Mouse (Mus musculus) kidney, embryonic 16.5 days (tissue): ENCODE data around the gene Nt5c3b. TPM values are rescaled to one million over a fixed set of nuclear protein-coding genes. Genes with fewer than 3 reads are reported as not detected.

Experiments used
- microRNA-seq: library from miRNA; unstranded; fragments of <30 nt; microRNA quantifications from one replicate; pipeline ENCODE4, GENCODE M21; 2016
- polyA plus RNA-seq: library from polyadenylated mRNA; unstranded; fragments of >200 nt; fragmentation: Nextera tagmentation; extraction: Ambion mirVana; gene quantifications from 2 replicates; pipeline ENCODE4 v1.2.1, GENCODE M21; 2015

The Nt5c3b gene
- polyA plus RNA-seq, 1 experiment from 2014 or later = 131 TPM

Small RNA genes within 50 kb of the gene (microRNA-seq; reads per million reads assigned to microRNA genes)
- not detected for gene Gm27374
- 0.47 reads per million for gene Mir7116

Other genes with a start within 250 kb of the Nt5c3b start
- gene Krt9, start 248.6 kb downstream of the Nt5c3b start, polyA plus RNA-seq = not detected in 2 replicates
- 0.90 and 1.7 TPM in 2 replicates for gene Krt14, start 234.3 kb downstream of the Nt5c3b start, polyA plus RNA-seq
- gene Krt16, start 192.9 kb downstream of the Nt5c3b start, polyA plus RNA-seq = not detected in 2 replicates
- gene Krt17, start 180.8 kb downstream of the Nt5c3b start, polyA plus RNA-seq = 0.30 and 0.32 TPM in 2 replicates
- not detected in 2 replicates for gene Krt42, start 171.9 kb downstream of the Nt5c3b start, polyA plus RNA-seq
- 1,403 and 1,568 TPM in 2 replicates for gene Eif1, start 121.9 kb downstream of the Nt5c3b start, polyA plus RNA-seq
- not detected in 2 replicates for gene Gast, start 107.4 kb downstream of the Nt5c3b start, polyA plus RNA-seq
- gene Hap1, start 85.7 kb downstream of the Nt5c3b start, polyA plus RNA-seq = 15.5 and 18.6 TPM in 2 replicates
- gene Jup, start 44.0 kb downstream of the Nt5c3b start, polyA plus RNA-seq = 153 and 154 TPM in 2 replicates
- gene P3h4, start 27.0 kb downstream of the Nt5c3b start, polyA plus RNA-seq = 63.1 and 69.1 TPM in 2 replicates
- gene Fkbp10, start 26.1 kb downstream of the Nt5c3b start, polyA plus RNA-seq = 157 and 159 TPM in 2 replicates
- gene Klhl10, start 109 bp upstream of the Nt5c3b start, polyA plus RNA-seq = 0.40 and 0.44 TPM in 2 replicates
- 8.4 and 10.1 TPM in 2 replicates for gene Klhl11, start 30.9 kb upstream of the Nt5c3b start, polyA plus RNA-seq
- 173 and 179 TPM in 2 replicates for gene Acly, start 86.2 kb upstream of the Nt5c3b start, polyA plus RNA-seq
- 1.0 and 1.1 TPM in 2 replicates for gene Ttc25, start 103.8 kb upstream of the Nt5c3b start, polyA plus RNA-seq
- 30.1 and 33.6 TPM in 2 replicates for gene Cnp, start 133.1 kb upstream of the Nt5c3b start, polyA plus RNA-seq
- 72.8 and 74.8 TPM in 2 replicates for gene Nkiras2, start 177.4 kb upstream of the Nt5c3b start, polyA plus RNA-seq
- 235 and 267 TPM in 2 replicates for gene Dnajc7, start 178.4 kb upstream of the Nt5c3b start, polyA plus RNA-seq